Mouse (Mus musculus) right cerebral cortex, postnatal 10 days (tissue): Measurements from ENCODE around the gene Zbtb17.

Experiments
- DNase-seq, 2 experiments: peaks; one replicate each; pipeline ENCODE4 v3.0.0; 2021; ENCODE audit warnings: low spot score in 2 of 2

Zbtb17 gene

DNA sequence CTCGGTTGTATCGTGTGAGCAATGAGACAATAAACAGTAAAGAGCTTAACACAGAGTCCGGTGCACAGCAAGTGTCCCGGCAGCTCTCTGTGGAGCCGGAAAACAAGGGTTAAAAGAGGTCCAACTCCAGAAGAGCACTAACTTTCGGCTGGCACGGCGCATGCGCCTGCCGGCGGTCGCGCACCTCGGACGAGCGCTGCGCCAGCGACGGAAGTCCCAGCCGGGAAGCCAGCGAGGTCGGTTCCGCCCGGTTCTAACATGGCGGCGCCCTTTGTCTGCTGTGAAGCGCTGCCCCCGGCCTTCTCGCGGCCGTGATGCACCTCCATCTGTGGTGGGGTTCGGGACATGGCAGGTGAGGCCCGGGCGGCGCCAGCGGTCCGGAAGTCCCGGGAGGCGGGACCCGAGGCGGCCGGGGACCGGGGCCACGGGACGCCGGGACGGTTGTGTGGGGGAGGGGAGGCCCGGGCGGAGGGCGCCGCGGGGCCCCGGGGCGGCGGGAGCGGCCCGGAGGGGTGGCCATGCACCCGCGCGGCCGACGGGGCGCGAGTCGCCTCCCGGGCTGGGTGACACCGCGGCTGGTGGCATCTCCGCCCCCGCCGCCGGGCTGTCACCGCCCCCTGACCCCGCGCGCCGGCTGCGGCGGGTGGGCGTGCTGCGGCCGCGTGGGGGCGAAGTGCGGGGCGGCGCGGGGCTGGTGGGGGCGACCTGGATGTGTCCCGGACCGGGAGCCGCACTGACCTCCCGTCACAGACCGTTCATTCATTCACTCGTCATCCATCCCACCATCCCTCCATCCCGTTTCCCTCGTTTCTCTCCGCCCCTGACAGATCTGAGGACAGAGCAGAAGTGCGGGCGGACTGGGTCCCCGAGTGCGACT is at the start of gene Zbtb17:
Gene Zbtb17 (plus strand): TSS at position 204 of the 877 bp plus-strand sequence.
- peak; percentile 93 to 94 for DNase-seq

DNA sequence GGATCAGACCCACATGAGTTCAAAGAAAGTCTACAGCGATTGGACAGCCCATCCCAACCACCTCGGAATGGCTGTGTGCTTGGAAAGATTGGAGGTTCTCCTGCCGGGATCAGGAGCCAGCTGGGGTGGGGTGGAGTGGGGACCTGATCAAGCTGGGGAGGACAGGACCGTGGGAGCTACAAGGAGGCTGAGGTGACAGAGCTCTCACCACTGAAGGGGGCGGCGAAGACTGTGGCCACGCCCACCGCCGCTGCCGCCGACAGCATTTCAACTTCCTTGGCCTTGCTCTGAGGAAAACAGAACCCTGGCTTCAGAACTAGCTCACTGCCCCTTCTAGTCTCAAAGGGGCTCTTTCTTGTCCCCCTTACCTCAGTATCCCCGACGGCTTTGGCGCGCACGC is 49.7 kb upstream of the Zbtb17 start:
- no peak for DNase-seq

DNA sequence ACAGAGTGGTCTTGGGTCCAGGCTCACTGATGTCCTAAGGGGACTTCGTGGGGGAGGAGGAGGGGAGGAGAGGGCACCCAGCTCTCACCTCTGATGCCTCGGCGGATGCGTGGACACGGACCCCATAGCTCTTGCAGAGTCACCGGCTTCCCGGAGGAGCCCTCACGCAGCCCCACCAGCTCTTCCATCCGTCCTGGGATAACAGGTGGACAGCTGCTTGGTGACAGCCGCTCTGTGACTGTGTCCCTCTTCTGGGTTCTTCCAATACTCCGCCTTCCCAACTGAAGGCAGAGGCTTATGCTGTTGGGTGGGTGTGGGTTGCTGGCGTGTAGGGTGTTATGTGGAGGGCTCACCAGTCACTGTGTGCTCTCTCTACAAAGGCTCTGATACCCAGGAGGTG is 46.6 kb upstream of the Zbtb17 start:
- no peak for DNase-seq

DNA sequence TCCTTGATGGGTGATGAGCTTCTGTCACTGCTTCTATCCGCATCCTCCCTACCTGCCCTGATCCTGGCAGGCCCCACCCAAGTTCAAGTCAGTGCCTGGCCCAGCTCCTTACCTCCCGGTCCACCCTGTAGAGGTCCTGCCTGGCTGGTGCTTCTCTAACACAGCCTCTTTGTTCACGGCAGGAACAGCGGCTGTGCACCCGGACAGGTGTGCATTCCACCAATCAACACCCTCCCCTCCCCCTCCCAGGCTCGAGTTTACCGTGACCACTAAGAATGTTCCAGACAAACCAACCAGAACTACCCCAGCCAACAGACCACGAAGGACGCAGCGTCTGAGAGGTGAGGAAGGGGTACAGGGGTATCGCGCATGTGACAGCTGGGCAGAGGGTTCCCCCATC is 45.9 kb upstream of the Zbtb17 start, which contains the start of gene Clcnka:
Gene Clcnka (minus strand): TSS at position 180 of the 400 bp plus-strand sequence.
- no peak for DNase-seq

DNA sequence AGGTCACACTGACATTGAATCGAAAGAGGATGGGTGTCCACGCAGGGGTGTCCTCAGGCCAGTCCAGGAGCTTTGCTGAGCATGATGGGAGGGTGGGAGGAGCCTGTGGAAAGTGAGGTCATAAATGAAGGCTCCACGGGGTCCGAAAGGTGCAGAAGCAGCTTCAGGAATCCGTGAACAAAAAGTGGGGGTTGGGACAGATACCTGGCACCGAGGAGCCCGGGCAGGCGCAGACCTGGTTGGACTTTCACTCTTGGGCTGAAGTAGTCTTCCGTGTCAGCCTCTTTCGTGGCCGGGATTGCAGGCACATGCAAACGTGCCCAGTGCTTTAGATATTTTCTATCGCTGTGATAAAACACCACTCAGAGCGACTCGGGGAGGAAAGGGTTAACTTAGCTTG is 44.3 kb upstream of the Zbtb17 start:
- DNase-seq, result no peak

DNA sequence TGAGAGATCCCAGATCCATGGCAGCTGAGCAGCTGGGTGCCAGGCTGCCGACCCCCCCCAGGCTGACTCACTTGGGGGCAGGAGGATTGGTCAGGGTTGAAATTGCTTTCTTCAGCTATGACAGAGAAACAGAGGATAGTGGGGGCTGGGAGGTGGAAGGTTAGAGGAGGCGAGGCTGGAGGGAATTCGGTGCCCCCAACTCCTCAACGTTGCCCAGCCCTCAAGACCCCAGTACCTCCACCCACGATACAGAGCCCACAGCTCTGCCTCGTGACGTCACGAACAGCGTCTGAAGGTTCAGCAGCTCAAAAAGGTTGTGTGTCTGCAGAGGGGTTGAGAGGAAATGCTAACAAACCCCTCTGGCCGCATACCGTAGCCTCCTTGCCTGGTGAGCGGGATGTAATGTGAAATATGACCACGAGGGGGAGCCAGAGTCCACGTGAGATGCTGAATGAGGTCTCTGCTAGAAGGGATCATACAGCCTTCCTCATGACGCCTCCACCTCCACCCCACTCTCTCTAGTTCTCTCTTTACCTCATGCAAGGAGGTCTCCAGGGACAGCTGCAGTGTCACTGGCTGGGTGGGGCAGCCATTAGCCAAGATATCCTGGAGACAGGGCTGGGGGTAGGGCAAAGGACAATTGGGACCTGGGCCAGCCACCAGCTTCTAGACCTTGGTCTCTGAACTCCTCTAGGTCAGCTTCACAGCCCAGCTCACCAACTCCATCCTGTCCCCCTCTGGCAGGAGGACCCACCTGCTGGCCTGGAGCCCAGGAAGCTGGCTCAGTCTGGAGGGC is 39.7 kb upstream of the Zbtb17 start:
- peak; percentile 91 to 93 for DNase-seq

DNA sequence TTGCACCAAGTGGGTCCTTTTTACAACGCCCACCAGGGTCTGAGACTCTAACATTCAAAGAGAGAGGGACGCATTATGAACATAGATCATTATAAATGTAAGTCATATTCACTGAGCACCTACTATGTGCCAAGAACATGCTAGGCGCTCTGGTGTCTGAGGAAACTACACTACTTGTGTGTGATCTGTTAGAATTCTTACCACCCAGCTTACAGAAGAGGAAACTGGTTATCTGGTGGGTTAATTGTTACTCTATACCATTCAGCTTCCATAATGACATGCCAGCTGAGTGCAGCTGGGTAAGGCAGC is 39.2 kb upstream of the Zbtb17 start:
- no peak for DNase-seq

DNA sequence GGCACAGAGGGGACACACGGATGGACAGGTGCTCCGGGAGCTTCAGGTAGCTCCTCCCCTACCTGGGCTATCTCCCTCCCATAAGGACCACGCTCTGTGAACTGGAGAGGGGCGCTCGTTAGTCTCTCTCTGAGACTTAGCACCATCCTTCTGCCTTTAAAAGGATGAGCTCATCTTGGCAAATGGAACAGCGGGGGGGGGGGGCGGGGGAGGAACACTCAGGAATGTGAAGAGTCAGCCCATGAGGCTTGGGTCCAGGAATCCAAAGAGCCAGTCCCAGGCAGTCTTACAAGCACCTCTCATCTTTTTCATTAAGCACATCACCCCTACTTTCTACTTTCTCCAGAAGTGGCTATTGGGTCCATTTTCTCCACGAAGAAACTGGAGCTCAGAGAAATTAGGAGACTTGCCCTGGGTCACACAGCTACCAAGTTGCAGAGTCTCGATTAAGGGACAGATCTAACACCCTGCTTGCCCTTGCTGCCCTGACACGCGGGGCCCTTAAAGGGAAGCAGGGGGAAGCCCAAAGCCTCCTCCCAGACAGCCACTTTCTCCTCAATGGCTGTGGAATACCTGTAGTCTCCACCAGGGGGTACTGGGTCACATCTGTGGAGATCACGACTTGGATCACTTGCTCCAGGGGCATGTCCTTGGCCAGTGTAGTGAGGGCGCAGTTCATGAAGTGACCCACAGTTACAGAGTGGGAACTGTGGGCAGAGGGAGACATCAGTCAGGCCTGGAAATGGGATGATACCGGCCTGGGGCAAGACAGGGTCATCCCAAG is 37.7 kb upstream of the Zbtb17 start:
- DNase-seq, result no peak

DNA sequence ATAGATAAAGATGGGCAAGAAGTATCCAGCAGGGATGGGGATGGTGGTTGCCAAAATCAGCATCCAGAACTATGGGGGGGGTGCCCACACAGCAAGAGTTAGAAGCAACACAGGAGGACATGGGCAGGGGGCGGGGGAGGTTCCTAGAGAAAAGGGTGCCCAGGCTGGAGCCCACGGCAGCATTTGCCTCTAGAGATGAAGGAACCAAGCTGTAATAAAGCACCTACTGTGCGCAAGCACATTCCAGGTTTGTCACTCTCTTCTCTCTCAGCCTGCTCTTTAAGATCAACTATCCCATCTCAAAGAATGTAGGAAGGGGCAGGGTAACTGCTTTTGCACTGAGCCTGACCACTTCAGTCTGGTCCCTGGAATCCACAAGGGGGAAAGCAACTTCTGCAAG is 35.9 kb upstream of the Zbtb17 start:
- no peak for DNase-seq

DNA sequence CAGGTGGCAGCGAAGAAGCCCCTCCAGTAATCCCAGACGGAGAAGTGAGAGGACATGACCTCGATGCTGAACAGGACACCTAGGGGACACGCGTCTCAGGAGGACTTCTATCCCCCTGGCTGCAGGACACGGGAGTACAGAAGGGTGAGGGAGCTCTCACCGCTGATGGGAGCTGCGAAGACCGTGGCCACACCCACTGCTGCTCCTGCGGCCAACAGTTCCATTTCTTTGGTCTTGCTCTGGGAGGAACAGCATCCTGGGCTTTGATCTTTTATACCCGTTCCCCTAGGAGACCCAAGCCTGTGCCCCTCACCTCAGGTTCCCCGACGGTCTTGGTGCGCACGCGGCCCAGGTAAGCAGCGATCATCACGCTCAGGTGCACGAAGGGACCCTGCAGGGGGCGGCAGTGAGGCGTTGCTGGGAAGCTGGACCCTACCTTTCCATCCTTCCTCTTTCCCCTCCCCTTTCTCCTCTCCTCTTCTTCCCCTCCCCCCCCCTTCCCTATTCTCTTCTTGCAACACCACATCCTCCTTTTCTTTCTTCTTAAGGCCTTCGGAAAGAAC is 32.9 kb upstream of the Zbtb17 start:
- no peak for DNase-seq

DNA sequence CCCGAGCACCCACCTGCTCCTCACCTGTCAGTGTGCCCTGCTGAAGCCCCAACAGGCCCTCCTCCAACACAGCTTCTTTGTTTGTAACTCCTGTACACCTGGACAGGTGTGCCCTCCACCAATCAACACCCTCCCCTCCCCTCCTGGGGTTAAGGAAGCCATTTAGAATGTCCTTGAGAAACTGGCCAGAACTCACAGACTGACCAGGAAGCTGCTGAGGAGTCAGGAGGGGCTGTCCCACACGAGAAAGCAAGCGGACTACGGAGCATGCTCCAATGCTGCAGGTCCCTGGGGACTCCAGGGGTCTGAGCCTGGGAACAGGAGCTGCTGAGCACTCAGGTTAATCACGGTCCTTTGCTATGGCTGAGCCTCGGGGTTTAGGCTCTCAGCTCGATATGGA is 28.5 kb upstream of the Zbtb17 start, which contains the start of gene Clcnkb:
Gene Clcnkb (minus strand): TSS at position 91 of the 400 bp plus-strand sequence.
- peak in 1 of 2 experiments; percentile 9 for DNase-seq

DNA sequence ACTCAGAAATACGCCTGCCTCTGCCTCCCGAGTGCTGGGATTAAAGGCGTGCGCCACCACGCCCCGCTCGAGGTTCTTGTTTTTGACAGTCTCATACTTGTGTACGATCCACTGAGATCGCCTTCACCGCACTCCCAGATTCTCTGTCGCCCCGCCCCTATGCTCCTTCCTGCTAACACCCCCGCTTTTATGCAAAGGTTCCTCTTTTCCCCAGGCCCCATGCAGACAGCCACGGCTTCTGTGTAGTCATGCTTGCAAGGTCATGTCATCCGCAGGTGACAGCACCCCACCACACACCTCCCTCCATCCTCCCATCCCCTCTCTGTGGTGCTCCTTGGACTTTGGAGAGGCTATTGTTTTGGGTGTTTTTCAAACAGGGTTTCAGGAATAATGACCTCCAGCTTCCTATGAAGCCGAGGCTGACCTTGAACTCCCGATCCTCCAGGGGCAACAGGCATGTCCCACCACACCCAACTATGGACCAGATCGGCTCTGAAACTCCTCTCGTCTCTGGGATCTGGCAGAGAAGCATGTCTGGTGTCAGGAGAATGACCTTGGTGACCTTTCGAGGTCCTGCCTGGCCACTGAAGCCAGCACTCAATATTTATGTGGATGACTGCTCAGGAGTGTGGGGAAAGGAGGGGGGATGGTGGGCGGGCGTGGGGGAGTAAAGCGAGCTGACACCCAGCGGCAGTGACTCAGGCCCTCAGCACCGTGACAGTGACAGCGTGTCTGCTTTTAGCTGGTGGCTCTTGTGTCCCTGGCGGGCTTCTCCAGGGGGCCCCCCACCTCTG is 24.9 kb upstream of the Zbtb17 start:
- DNase-seq, result peak in 1 of 2 experiments; percentile 29

DNA sequence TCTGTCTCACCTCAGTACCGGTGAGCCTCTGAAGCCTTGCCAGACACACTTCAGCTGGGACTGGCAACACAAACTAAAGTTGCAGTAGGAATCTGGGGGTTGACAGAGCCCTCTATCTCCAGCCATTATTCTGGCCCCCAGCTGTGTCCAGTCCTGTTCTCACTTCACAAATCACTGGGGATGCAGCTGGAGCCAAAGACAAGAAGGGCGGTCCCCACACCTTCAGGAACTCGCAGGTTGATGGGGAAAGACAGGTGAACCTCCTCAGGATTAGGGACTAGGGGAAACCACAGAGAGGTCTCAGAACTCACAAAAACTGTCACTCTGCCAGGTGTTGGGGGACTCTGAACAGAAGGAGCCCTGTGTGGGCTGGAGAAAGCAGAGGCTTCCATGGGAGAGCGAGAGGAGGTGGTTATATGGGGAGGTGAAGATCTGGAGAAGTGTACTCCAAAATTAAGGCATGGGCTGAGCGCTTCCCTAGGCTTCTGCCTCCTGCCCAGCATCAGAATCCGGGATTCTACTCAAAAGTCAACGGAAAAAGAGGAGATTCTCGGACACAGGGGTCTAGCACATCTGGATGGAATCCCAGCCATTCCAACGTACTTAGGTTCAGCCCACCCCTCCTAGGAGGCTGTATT is 24.1 kb upstream of the Zbtb17 start, which contains the start of gene Hspb7:
Gene Hspb7 (plus strand): TSS at position 588 of the 638 bp plus-strand sequence.
- peak in 1 of 2 experiments; percentile 19 for DNase-seq

DNA sequence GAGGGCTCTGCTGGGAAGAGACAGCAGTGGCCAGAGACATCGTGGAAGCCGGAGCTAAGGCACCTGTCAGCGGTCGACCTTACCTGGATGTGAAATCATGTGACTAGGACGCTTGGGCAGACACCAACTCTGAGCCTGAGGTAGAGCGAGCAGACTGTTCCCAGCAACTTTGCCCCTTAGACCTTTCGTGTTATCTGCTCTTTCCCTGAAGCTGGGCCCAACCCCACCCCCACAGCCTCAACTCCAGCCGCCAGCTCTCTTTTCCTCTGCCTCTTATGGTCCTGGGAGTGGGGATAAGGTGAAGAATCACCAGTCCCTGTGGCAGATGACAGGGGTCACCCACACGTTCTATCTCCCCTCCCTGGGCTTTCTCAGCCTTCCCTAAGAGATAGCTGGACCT is 23.6 kb upstream of the Zbtb17 start:
- DNase-seq, result peak in 1 of 2 experiments; percentile 13

DNA sequence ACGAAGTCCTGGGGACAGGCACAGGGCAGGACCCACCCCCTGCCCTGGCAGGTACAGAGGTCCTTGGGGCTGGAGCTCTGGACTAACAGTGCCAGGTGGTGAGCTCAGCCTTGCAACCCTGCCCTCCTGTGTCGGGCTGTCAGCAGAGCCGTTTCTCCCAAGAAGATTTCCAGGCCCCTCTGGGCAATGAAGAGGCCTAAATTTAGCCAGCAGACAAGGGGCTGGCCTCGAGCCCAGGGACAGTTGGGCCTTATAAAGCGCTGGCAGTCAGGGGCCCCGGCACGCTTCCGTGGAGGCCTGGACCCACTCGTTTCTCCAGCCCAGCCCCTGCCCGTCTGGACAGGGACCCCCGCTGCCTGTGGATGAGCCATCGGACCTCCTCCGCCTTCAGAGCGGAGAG is 23.0 kb upstream of the Zbtb17 start:
- peak in 1 of 2 experiments; percentile 37 for DNase-seq

DNA sequence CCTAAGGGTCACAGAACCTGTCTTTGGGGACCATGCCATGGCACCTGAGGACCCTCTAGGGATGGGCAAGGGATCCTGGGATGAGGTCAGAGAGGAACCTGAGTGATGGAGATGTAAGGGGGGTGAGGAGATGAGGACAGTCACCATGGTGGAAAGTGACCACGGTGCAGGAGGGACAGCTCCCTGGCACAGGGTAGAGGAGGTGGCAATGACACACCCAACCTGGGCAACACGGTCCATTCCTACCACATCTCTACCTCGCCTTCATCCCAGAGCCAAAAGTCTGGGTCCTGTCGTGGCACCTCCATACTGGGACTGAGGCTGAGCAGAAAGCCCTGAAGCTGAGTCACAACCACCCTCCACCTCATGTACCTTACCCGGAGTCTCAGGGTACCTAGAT is 21.6 kb upstream of the Zbtb17 start:
- DNase-seq, result no peak

DNA sequence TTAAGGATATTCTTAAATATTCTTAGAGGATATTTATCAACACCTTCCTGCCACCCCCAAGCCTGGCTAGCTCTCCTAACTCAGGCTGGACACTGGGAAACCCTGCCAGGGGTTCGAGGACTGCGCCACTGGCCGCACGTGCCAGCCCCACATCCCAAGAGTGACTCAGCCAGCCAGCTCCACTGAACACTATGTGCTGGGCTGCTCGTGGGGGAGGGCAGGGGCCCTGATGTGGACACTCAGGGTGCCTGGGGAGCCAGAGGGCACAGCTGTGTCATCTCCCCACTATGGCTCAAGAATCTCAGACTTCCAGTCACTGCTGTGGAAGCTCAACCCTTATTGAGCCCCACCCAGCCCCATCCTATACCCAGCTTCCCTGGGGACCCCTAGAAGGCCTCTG is 21.2 kb upstream of the Zbtb17 start:
- DNase-seq, result no peak

DNA sequence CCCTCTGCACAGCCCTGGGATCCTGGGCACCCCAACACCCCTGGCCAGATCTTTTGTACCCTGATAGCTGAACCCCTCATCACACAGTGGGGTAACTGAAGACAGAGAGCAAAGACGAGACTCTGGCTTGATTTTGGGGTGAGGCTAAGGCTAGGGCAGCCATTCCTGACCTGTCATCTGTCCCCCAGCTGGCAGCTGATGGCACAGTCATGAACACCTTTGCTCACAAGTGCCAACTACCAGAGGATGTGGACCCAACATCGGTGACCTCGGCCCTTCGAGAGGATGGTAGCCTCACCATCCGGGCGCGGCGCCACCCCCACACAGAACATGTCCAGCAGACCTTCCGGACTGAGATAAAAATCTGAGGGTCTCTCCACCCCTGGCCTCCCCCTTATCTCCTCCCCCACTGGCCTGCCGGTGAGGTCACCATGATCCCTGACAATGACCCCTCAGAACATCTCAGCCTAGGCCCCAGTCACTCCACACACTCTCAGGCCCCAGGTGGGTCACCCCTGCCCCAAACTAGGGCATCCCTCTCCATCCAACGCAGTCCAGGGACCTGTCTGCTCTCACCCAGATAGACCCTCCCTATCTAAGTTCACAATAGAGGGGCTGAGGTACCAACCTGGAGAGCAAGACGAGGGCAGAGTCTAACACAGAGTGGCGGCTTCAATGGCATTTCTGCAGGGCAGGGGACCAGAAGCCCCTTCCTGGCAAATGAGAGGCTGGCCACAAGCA is 20.6 kb upstream of the Zbtb17 start:
- DNase-seq, result no peak
